Mouse (Mus musculus) small intestine, adult 2 months (tissue): ENCODE results near the gene Zfp512. TPM values are rescaled to one million over a fixed set of nuclear protein-coding genes. Genes with fewer than 3 reads are reported as not detected.
"Not testable (repeated sequence)": the region's sequence is repeated elsewhere in the genome, so short reads cannot be mapped to it uniquely, and the experiment has no call there.

Experiments used
- H3K27ac ChIP-seq: fragments of 200-500 bp; 2 replicates; pipeline ENCODE4 v1.5.1; 2012; ENCODE audit warnings: low read depth, low read length, control low read depth, inconsistent platforms; ENCODE audit not compliant: insufficient read depth
- H3K27me3 ChIP-seq: fragments of 200-500 bp; 2 replicates; pipeline ENCODE4 v1.6.1; 2012; ENCODE audit warnings: mild to moderate bottlenecking, moderate library complexity, low read length, inconsistent platforms; ENCODE audit not compliant: control insufficient read depth, insufficient read depth
- H3K36me3 ChIP-seq: fragments of 200-500 bp; 2 replicates; pipeline ENCODE4 v1.6.1; 2012; ENCODE audit warnings: mild to moderate bottlenecking, low read length, control low read depth, inconsistent platforms; ENCODE audit not compliant: control insufficient read depth, insufficient read depth
- H3K4me1 ChIP-seq: fragments of 200-500 bp; 2 replicates; pipeline ENCODE4 v1.6.1; 2012; ENCODE audit warnings: low read length, inconsistent platforms, mixed read lengths; ENCODE audit not compliant: control insufficient read depth, insufficient read depth, insufficient read length
- H3K4me3 ChIP-seq: fragments of 200-500 bp; 2 replicates; pipeline ENCODE4 v1.5.1; 2012; ENCODE audit warnings: low read depth, mild to moderate bottlenecking, control low read depth, inconsistent platforms, low read length, moderate library complexity
- CTCF ChIP-seq: fragments of 200-500 bp; IDR thresholded peaks from 2 replicates; pipeline ENCODE4 v1.5.1; 2012; ENCODE audit warnings: low read depth, mild to moderate bottlenecking, control low read depth, inconsistent platforms, low read length, moderate library complexity, mixed read lengths; ENCODE audit not compliant: insufficient replicate concordance, insufficient read length; ENCODE audit errors: extremely low read depth
- POLR2A ChIP-seq: fragments of 200-500 bp; IDR thresholded peaks from 2 replicates; pipeline ENCODE4 v1.6.1; 2012; ENCODE audit warnings: low read depth, mild to moderate bottlenecking, control low read depth, inconsistent platforms, low read length, moderate library complexity
- WGBS: fragments of 180-500 bp; shearing (Covaris S2); methylation state at CpG from one replicate; pipeline ENCODE4 v1.1.7; 2018; 5-methylcytosine and 5-hydroxymethylcytosine counted together
- polyA plus RNA-seq: library from polyadenylated mRNA; depleted of rRNA; stranded (reverse); fragments of >200 nt; gene quantifications from 2 replicates; pipeline ENCODE4 v1.2.3, GENCODE M21; 2012; rRNA removed

Gene Zfp512
- 2.4 and 4.1 TPM in 2 replicates for polyA plus RNA-seq

DNA sequence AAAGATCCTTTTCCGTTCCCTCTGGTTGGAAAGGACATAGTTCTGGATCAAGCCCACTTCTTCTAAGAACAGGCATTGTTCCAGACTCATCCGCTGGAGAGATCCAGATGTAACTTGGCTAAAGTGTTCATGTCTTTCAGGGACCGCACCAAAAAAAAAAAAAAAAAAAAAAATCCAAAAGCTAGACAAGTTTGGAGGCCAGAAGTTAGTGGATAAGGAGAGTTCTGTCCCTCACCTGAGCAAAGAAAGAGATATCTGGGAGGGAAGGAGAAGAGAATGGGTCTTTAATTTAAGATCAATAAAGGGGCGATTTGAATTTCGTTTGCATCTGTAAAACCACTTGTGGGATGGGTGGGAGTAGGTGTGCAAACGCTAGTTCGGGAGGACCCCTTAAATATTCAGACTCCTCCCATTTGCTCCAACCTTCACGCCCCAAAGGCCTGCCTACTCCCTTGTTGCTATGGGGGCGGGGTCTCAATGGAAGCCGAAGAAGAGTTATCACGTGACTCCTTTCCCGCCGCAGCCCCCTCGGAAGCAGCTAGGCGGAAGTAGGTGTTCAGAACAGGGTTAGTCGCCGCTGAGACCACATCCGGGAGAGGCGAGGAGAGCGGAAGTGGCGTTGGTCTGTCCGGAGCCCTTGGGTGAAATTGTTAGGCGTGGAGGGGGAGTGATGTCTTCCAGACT lies at the start of gene Zfp512:
Zfp512 (plus strand) TSS at position 554 of the 684 bp plus-strand sequence.
- 6% methylated on average over 23 of the region's 23 CpGs for WGBS
- Histone ChIP-seq H3K36me3 (no peaks in the 10 kb centered on the region), H3K4me3 (peak within 1 kb of the TSS; percentile 91), H3K27me3 (no peaks in the 10 kb centered on the region), H3K4me1 (peaks cover 8% of the 10 kb centered on the region; the same call in 1 of the 2 replicates), H3K27ac (peak within 1 kb of the TSS; percentile 94)
- peak; percentile 67; the same call in 1 of the 2 replicates for TF ChIP-seq POLR2A
- TF ChIP-seq CTCF: no peak

DNA sequence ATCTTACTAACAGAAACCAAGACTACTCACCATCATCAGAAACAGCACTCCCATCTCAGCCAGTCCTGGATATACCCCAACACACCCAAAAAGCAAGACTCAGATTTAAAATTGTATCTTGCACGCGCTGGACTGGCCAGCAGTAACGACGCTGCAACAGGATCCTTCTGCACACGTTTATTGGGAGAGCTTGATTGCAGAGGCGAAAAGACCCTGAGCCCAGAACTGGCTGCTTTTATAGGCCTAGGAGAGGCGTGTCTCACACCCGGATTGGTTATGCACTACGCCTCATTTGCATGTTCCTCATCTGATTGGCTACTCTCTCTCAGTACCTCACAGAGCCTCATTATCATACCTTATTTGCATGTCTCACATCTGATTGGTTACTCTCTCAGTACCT lies 17.5 kb upstream of the Zfp512 start:
- H3K27me3 ChIP-seq, H3K4me1 ChIP-seq, H3K27ac ChIP-seq, H3K36me3 ChIP-seq, H3K4me3 ChIP-seq: not testable (repeated sequence)
- WGBS: 94% methylated on average over 9 of the region's 9 CpGs

DNA sequence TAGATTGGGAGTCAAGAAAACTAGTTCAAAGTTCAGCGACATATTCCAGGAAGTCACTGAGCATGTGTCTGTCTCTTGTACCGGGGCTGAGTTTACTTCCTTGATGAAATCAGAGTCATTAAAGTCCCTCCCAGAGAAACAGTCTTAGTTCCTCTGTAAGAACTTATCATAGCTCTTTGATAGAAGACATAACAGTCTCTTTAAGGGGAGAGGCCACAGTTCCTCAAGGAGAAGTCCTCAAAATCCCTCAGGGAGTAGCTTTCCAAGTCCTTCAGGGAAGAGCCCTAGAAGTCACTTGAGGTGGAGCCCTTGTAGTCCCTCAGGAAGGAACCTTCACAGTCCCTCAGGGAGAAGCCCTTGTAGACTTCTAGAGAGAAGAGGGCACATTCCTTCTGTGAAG lies 895 bp upstream of the Zfp512 start:
- Histone ChIP-seq H3K4me3 (no peak overlapping the region), H3K4me1 (peaks cover 8% of the 10 kb centered on the region; the same call in 1 of the 2 replicates), H3K27ac (peak overlapping the region; percentile 94), H3K27me3 (no peaks in the 10 kb centered on the region), H3K36me3 (no peaks in the 10 kb centered on the region)
- TF ChIP-seq POLR2A (no peak), CTCF (no peak)
- 25% methylated on average over 2 of the region's 2 CpGs for WGBS

DNA sequence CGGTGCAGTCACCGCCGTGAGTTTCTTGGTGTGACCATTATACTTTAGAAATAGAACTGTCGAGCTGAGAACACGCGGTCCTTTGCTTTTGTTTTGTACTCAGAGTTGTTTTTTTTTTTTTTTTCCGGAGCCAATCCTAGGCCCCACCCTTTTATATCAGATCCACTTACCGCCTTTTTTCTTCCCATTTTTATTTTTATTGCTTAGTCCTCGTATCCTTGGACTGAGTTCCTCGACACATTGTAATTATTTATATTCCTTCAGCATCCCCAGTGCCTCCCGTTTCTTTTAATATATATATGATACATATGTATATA lies 289 bp downstream of the Zfp512 start:
- Histone ChIP-seq H3K27me3 (no peaks in the 10 kb centered on the region), H3K4me3 (peak overlapping the region; percentile 91)
- no peak for TF ChIP-seq CTCF
- no peak for TF ChIP-seq POLR2A

DNA sequence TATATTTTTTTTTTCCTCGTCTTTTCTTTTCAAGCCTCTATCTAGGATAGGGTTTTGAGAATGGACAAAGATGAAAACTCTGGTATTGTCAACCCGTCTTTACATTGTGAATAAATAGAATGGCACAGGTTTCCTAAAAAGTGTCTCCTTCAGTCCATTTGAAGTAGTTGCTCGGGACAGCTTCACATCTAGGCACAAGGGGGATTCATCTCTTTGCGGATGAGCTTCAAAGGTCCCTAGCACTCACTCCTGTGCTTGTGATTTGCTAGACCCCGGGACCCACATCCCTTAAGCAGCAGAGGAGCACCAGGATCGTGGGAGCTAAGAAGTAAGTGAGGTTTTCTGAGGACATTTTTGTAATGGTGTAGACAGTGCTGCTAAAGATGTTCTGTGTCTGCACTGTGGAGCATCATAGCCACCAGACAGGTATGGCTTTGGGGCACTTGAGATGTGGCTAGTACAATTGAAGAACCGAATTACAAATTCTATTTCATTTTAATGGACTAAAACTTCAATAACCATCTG lies 717 bp downstream of the Zfp512 start:
- Histone ChIP-seq H3K27me3 (no peaks in the 10 kb centered on the region), H3K27ac (no peak overlapping the region), H3K4me3 (peak overlapping the region; percentile 56), H3K4me1 (peaks cover 8% of the 10 kb centered on the region; the same call in 1 of the 2 replicates), H3K36me3 (no peaks in the 10 kb centered on the region)
- TF ChIP-seq CTCF (no peak), POLR2A (no peak)
- WGBS: 7% methylated on average over 7 of the region's 7 CpGs

More for the DNA sequence above, 289 bp downstream of the Zfp512 start:
- Histone ChIP-seq H3K4me1 (peaks cover 8% of the 10 kb centered on the region; the same call in 1 of the 2 replicates), H3K36me3 (no peaks in the 10 kb centered on the region), H3K27ac (peak overlapping the region; percentile 94)
- under 1% methylated on average over 11 of the region's 11 CpGs for WGBS

DNA sequence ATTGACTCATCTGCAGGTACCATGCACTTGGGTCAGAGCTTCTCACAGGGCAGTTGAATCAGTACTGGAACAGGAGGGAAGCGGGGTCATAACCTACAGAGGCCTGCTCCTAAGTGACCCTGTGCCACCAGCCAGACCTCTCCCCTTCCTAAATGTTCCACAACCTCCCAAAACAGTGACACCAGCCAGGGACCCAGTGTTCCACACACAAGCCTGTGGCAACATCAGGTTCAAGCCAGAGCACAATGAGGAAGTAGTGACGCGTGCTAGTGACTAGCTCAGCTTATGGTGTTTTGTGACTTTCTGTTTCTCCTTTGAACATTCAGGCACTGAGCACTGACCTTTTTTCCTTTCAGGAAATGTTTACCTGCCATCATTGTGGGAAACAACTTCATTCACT lies 15.6 kb downstream of the Zfp512 start:
- Histone ChIP-seq H3K4me1 (no peaks in the 10 kb centered on the region), H3K36me3 (peaks cover 37% of the 10 kb centered on the region), H3K4me3 (no peak overlapping the region), H3K27me3 (no peaks in the 10 kb centered on the region), H3K27ac (no peak overlapping the region)
- no peak for TF ChIP-seq POLR2A
- TF ChIP-seq CTCF: no peak
- 87% methylated on average over 3 of the region's 3 CpGs for WGBS

DNA sequence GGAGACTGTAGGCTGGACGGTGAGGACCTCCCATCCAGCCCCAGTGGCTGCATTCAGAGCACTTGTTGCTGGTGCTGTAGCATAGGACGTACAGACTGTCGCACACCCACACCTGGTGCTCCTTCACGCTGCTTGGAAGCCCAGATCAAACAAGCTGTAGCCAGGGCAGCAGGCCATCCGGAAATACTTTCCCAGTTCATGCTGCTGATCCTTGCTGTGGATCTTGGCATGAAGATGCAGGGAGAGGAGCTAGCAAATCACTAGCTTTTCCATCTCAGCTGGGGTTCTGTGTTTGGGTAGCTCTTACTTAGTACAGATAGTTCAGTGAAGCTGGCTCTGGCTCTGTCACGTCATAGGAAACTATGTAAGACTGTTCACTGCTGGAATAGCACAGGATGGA lies 17.5 kb downstream of the Zfp512 start:
- TF ChIP-seq POLR2A (no peak), CTCF (no peak)
- H3K27me3 ChIP-seq: no peaks in the 10 kb centered on the region
- no peaks in the 10 kb centered on the region for H3K4me1 ChIP-seq
- WGBS: 94% methylated on average over 6 of the region's 6 CpGs
- no peak overlapping the region for H3K4me3 ChIP-seq
- no peak overlapping the region for H3K27ac ChIP-seq
- H3K36me3 ChIP-seq: peaks cover 54% of the 10 kb centered on the region
